Mouse (Mus musculus): ENCODE results near the gene Erich6.
"Not testable (repeated sequence)": the region's sequence is repeated elsewhere in the genome, so short reads cannot be mapped to it uniquely, and the experiment has no call there.

Erich6 gene

DNA sequence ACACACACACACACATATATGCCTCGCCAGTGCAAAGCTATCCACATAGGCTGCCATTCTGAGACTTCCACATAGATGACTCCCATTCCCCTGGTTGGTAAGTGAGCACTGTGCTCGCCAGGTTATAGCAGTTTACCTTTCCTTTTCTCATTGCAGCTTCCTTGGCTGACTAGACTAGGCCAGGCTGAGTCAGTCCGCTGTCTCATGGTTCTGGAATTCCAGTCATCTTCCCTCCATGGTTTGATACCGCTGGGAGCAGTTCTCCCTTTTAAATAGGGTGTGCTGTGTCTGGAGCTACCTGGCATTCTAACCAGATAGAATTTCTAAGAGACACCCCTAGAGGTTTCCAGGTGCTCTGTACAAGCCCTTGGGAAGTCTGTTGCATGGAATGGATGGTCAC, 9.2 kb upstream of the Erich6 start:
- DNase-seq (ENCODE audit: low read depth), result no peak

DNA sequence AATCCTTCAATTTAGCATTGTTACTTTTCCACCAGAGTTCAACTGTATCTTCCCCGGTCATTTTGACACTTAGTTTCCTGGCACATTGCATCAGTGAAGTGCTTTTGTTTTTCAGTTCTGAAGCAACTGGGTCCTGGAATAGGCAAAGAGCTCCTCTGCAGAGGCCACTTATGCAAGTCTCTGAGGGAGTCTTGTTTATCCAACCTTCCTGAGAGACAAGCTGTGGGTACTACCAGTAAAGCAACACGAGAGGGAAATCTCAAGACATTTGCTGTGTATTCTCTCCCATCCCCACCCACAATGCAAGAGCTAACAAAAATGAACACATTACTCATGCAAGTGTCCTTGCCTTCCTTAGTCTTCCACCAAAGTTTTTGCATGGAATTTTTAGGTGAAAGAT, 5.3 kb downstream of the Erich6 start:
- DNase-seq (ENCODE audit: low read depth), result no peak

DNA sequence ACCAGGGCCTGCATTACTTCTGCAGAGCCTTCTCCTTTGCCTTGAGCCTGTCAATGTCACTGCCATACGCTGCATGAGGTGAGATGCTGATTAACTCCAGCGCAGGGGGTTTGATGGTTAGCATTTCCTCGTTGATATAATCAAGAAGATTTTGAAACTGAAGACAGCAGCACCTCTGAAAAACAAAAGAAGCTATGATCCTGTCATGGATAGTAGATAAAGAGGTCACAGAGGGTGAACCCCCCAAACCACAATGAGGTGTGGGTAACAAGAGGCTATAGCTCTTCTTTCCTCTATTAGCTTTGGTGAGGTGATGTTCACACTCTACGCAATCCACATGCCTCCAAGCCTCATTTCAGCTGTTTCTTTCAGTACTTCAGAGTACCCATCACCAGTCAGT, 12.0 kb downstream of the Erich6 start:
- no peak for DNase-seq (ENCODE audit: low read depth)

DNA sequence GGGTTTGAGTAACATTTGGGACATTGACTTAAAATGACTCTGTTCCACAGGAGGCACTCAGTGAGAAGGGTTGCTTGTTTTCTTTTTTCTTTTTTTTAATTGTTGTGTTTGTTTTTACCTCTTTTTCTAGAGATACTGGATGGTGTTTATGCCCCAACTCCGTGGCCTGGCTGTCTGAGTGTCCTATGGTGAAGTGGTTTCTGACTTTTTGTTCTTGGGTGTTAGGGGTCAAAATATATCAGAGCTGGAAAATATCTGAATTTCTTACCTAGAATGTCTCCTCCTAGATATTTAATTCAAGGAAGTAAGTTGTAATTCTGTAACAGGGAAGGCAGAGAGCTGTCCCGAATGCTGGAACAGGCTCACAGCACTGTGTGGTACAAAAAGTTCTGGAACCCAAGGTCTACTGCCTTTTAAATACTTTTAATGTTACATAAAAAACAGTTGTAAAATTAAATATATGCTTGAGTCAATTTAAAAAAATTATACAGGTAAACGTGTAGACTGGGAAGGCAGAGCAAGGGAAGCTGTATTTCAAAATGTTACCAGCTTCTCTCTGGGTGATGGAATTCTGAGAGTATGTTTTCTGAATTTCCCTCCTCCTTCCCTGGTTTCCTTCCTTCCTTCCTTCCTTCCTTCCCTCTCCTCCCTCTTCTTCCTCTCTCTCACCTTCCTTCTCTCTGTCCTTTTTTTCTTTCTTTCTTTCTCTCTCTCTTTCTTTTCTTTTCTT, 14.2 kb downstream of the Erich6 start:
- no peak for DNase-seq (ENCODE audit: low read depth)

DNA sequence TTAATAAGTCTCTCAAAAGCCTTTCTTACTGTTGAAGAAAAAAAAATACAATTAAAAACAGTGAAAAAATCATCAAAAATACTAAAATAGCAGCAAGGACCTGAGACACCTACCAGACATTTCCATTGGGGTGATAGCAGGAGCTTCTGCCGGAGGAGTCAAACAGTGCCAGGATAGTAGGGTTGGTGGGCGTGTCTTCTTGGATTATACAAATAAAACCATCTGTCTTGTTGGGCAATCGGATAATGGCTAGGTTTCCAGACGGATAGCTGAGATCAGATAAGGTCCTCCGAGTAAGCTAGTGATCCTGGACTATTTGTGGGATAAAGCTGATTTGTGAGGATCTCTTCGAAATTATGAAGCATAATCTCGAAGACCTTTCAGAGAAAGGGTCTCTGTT, 15.9 kb downstream of the Erich6 start:
- DNase-seq (ENCODE audit: low read depth), result no peak

DNA sequence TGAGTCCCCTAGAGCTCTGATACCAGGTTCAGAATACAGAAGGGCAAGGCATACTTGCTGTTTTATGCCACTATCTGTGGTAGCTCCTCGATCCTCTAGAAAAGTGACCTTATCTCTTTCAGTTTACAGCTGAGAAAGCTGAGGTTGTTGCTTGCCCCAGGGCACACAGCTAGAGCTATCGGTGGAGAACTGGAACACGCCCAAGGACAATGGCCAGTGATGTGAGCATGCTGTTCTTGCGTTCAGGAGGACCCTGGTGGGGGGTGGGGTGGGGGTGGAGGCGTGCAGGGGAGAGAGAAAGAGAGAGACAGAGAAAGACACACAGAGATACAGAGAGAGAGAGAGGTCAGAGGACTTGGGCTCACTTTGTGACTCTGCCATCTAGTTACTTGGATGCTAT, 27.0 kb downstream of the Erich6 start:
- DNase-seq (ENCODE audit: low read depth), result no peak

DNA sequence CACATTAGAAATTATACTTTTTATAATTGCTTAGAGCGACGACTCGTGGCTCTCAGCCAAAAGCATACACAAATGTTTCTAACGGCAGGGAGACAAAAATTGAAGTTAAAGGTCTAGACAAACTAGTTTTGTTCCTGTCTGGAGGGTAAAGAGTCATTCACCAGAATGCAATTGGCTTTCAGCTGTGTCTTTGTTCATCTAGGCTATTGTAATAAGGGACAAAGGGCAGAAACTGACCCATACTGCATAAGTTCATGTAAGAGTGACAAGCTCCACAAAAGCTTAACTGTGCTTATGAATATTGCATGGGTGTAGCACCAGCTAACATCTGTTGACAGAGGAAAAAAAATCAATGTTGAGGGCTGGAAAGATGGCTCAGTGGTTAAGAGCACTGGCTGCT, 28.5 kb downstream of the Erich6 start:
- no peak for DNase-seq (ENCODE audit: low read depth)

DNA sequence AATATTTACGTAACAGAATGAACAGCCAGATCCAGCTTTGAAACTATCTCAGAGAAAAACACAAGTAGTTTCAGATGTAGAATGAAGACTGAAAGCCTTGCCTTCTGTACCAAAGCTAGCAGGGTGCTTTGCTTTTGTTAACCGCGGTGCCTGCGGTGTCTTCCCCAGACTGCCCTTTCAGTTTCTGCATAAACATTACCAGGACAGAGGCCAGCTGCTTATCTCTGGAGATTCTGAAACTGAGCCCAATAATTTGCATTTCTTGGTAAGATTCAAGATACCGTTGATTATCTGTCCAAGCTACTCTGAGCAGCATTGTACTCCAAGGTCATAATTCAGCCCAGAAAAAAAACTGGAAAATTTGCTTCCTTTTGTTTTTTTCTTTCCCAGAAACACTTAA, 43.4 kb downstream of the Erich6 start:
- DNase-seq (ENCODE audit: low read depth), result no peak

DNA sequence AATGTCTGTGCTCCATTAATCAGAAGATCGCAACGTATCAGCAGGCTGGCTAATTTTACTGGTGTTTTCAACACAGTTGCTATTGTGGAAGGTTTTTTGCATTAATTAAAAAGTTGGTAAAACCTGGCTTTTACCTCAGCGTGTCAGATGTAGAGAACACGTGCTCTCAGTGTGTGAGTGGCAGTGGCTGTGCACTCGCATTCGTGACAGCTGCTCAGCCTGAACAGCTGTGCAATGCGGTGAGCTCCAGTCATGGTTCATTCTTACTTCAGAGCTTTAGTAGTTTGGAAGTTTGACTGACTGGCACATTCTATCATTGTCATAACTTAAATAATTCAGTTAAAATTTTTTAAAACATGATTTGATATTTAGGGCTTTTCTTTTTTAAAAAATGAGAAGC, 44.3 kb downstream of the Erich6 start:
- DNase-seq (ENCODE audit: low read depth), result not testable (repeated sequence)

DNA sequence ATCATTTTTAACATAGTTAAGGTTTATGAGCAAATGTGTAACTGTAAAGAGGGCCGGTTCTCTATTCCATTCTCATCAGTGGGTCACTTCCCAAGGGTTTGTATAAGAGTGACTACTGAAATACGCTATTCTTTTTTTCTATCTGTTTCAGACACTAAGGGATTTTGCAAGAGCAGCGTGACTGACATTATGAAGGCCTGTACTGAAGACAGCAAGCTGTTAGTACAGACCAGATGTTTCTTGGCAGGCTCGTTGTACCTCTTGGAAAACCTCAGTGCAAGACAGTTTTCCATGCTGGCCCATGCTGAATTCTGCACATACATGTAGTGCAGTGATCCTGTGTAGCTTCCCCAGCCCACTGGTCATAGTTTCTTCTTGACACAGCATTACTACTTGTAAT, 46.5 kb downstream of the Erich6 start:
- not testable (repeated sequence) for DNase-seq (ENCODE audit: low read depth)

DNA sequence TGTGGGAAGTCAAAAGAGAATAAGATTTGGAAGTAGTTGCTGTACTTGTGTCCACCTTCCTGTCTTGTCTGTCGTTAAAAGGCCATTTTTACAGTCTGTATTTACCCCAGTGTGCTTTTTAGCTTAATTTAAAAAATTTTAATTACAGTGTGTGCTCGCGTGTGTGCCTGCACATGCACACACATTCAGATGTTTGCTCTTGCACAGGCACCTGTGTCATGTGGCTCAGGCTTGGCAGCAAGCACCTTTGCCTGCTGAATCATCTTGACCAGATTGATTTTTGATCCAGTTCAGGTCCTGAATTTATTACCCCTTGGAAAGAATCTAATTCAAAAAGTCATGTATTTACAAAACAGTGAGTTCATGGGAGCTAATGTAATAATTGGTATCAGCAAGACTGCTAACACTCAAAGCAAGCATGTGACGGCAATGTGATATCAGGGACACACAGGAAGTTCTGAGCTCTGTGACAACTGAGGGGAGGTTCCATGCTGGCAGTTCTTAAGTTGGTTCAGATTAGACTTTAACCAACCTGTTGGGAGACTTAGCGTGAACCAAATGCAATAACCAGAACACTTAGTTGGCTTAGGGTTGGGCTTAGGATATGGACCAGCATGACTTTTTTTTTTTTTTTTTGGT, 54.1 kb downstream of the Erich6 start:
- DNase-seq (ENCODE audit: low read depth), result no peak

DNA sequence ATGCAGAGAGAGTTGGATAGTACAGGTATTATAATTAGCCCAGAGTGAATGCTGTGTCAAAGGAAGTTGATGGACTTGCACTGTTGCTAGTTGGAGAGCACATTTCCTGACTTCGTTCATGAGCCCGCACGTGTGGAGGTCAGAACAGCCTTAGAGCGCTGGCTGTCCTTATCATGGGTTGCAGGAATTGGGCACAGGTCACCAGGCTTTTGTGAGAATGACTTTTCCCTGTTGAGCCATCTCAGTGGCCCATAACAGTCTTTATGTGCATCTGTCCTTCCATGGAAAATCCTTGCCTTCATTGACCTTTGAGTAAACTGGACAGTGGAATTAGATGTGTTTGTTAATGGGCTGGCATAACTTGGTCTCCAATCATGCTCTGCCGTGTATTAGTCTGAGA, 54.7 kb downstream of the Erich6 start:
- no peak for DNase-seq (ENCODE audit: low read depth)

DNA sequence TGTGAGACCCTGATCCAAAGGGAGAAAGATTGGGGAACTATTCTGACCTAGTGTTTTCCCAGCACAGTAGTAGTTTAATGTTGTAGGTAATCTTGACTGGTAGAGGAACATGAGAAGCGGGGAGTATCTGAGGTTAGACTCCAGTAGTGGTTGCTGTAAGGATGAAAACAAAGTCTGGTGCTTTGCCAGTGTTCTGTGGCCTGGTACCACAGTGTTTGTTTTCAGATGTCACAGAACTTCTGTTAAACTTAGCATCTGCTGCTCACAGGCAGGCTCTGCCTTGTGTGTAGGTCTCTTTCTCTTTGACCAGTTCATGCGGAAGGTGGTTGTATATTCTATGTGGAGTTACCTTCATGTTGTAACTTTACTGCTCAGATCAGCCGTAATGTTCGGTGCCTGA, 55.5 kb downstream of the Erich6 start:
- DNase-seq (ENCODE audit: low read depth), result no peak

DNA sequence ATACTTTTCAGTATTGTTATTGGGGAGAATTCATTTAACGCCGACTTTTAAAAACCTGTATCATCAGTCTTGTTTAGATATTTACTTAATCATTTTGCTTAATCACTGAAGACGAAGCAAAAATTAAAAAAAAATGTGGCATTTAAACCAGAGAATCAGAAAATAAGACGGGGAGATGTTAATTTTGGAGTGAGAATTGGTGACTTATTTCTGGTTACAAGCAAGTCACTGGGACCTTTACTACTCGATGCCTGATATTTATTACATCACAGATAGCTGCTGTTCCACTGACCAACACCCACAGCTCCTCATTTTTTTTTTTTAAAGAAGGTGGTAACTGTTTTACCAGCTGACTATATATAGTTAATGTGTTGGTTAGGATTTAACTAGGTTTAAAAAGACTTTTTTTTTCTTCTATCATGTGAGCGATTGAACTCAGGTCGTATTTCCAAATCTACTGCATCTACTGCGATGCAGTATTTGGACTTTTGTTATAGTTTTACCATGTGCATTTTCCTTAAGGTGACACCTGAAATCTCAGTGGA, 59.4 kb downstream of the Erich6 start:
- peak; percentile 3 for DNase-seq (ENCODE audit: low read depth)

DNA sequence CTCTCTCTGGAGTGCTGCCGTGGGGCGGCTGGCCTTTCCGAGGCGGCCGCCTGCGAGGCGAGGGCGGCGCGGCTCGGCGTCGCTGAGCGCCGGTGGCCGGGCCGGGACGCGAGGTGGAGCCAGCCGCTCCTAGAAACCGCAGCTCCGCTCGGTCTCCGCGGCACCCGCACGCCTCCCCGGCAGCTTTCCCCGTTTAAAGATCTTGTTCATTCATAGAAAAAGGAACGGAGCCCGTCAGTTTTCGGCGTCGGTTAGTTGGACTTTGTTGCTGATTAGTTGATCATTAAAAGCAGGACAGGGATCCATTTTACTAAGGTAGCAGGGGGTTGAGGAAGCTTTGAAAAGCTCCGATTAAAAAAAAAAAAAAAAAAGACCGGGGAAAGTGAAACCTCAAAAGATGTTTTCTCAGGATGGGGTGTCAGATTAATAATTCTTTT, 59.9 kb downstream of the Erich6 start:
- peak; percentile 5 for DNase-seq (ENCODE audit: low read depth)

DNA sequence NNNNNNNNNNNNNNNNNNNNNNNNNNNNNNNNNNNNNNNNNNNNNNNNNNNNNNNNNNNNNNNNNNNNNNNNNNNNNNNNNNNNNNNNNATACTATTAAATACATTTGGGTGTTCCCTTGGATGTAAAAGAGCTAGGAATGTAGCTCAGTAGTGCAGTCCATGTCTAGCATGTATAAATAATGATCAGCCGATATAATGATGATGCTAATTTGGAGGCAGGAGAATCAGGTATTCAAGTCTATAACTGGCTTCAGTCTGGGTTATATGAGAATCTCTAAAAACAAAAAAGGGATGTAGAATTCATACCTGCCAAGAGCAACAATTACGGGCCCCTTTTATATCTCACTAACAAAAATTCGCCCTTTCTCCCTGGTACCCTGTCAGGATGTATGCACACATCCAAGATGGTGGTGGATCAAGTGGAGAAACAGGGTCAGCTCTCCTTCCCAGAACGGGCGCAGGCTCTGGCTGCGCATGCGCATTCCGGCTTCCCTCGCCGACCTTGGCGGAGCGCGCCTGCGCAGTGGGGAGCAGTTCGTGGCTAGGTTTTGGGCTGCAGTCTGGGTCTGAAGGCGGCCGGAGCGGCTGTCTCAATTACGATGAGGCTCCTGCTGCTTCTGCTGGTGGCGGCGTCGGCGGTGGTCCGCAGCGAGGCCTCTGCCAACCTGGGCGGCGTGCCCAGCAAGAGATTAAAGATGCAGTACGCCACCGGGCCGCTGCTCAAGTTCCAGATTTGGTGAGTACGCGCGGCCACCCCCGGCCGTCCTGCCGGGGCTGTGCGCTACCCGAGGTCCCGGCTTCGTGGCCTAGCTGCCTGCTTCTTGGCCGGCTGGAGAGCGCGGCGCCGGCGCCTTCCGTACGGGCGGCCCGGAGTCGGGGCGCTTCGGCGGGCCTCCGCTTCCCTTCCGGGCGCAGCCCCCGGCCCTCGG, 60.6 kb downstream of the Erich6 start, which contains the start of gene Selenot:
TSS of gene Selenot (plus strand) at position 500 of the 930 bp plus-strand sequence.
- peak; percentile 89 for DNase-seq (ENCODE audit: low read depth)

DNA sequence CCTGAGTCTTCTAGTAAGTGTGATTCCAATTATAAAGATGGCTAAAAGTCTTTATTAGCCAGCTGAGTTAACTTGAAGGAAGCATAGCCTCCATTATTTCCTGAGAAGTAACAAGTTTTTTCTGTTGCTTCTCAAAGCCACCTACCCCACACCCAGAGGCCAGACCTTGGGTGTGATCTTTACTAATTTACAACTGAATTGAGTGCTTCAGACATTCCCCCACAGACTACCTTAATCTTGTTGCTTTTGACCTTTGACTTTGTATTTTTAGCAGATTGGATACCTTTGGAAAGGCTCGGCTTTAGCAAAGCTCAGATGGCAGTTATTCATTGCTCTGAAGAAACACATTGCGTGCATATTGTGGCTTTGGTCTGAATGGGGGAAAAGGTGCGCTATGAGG, 66.2 kb downstream of the Erich6 start:
- no peak for DNase-seq (ENCODE audit: low read depth)

All from fibroblast of lung, adult 2 months (primary cell).